Mouse (Mus musculus) liver, embryonic 16.5 days (tissue): ENCODE measurements around the gene Ptprj. TPM values are rescaled to one million over a fixed set of nuclear protein-coding genes. Genes with fewer than 3 reads are reported as not detected.

ENCODE experiments used
- ATAC-seq: fragments of 200-750 bp; cut with Nextera tagmentation; 2 replicates; pipeline ENCODE4 v1.8.0; 2017; ENCODE audit warnings: low read depth, mild to moderate bottlenecking, moderate number of reproducible peaks, moderate library complexity
- H3K27ac ChIP-seq: fragments of 300-500 bp; sonication (generic); 2 replicates; pipeline ENCODE4 v1.5.1; 2014; ENCODE audit warnings: mild to moderate bottlenecking, low read length
- H3K27me3 ChIP-seq: fragments of 300-500 bp; sonication (generic); 2 replicates; pipeline ENCODE4 v1.6.1; 2014; ENCODE audit warnings: low read depth, low read length, mixed read lengths; ENCODE audit not compliant: control insufficient read depth, insufficient read depth
- H3K36me3 ChIP-seq: fragments of 300-500 bp; sonication (generic); 2 replicates; pipeline ENCODE4 v1.6.1; 2014; ENCODE audit warnings: mild to moderate bottlenecking; ENCODE audit not compliant: control insufficient read depth, insufficient read depth
- H3K4me1 ChIP-seq: fragments of 300-500 bp; sonication (generic); 2 replicates; pipeline ENCODE4 v1.6.1; 2014; ENCODE audit warnings: low read depth, low read length, mixed read lengths; ENCODE audit not compliant: control insufficient read depth
- H3K4me2 ChIP-seq: fragments of 300-500 bp; sonication (generic); 2 replicates; pipeline ENCODE4 v1.6.1; 2014; ENCODE audit warnings: low read depth, low read length, mixed read lengths
- H3K4me3 ChIP-seq: fragments of 300-500 bp; sonication (generic); 2 replicates; pipeline ENCODE4 v1.5.1; 2014; ENCODE audit warnings: low read depth, mild to moderate bottlenecking, low read length
- H3K9ac ChIP-seq: fragments of 300-500 bp; sonication (generic); 2 replicates; pipeline ENCODE4 v1.6.1; 2014; ENCODE audit warnings: low read depth, low read length
- H3K9me3 ChIP-seq: fragments of 300-500 bp; sonication (generic); replicated peaks from 2 replicates; pipeline ENCODE4 v1.6.1; 2016; ENCODE audit warnings: low read length; ENCODE audit not compliant: control insufficient read depth
- WGBS: fragments of 180-500 bp; shearing (Covaris S2); extraction: QIAGEN DNeasy Blood & Tissue Kit; methylation state at CpG from one replicate; pipeline ENCODE4 v1.1.7; 2014; ENCODE audit not compliant: insufficient replicate concordance; 5-methylcytosine and 5-hydroxymethylcytosine counted together
- polyA plus RNA-seq: library from polyadenylated mRNA; unstranded; fragments of >200 nt; fragmentation: Nextera tagmentation; extraction: Ambion mirVana; gene quantifications from 2 replicates; pipeline ENCODE4 v1.2.1, GENCODE M21; 2015

The Ptprj gene
- polyA plus RNA-seq, 1 experiment from 2014 or later: 2.1 TPM

DNA sequence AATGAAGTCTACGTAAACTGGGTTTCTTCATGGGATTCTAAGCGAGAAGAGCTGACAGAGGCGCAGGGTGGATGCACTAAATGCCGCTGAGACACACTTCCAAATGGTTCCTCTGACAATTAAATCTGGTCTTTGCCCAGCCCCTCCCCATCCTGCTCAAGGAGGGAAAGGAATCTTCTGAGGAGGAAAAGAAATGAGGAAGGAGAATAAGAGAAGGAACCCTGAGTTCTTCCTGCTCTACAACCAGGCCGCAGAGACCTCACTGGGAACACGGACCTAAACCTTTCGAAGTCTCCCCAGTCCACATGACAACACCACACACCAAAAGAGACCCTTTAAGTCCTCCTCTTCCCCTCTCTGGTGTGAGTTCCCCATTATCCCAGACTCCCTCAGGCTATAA is 101.9 kb downstream of the Ptprj start:
- no peaks in the 10 kb centered on the region for H3K36me3 ChIP-seq
- no peaks in the 10 kb centered on the region for H3K27me3 ChIP-seq
- WGBS: 73% methylated on average over 7 of the region's 7 CpGs
- ATAC-seq: no peak
- H3K4me1 ChIP-seq: peaks cover 23% of the 10 kb centered on the region
- no peak overlapping the region for H3K4me3 ChIP-seq
- H3K9me3 ChIP-seq: no peaks in the 10 kb centered on the region
- H3K4me2 ChIP-seq: no peak overlapping the region
- H3K27ac ChIP-seq: no peak overlapping the region
- H3K9ac ChIP-seq: no peak overlapping the region

- no peak overlapping the region for H3K9ac ChIP-seq
- H3K27ac ChIP-seq: no peak overlapping the region
- WGBS: 56% methylated on average over 8 of the region's 8 CpGs
- peaks cover 23% of the 10 kb centered on the region for H3K4me1 ChIP-seq
- no peaks in the 10 kb centered on the region for H3K36me3 ChIP-seq
- H3K4me2 ChIP-seq: no peak overlapping the region
- H3K27me3 ChIP-seq: no peaks in the 10 kb centered on the region
- no peaks in the 10 kb centered on the region for H3K9me3 ChIP-seq
- no peak for ATAC-seq
- H3K4me3 ChIP-seq: no peak overlapping the region
Measured at GRCm38 (mm10) chr2:90477617-90478016, 102.8 kb downstream of the Ptprj start.

DNA sequence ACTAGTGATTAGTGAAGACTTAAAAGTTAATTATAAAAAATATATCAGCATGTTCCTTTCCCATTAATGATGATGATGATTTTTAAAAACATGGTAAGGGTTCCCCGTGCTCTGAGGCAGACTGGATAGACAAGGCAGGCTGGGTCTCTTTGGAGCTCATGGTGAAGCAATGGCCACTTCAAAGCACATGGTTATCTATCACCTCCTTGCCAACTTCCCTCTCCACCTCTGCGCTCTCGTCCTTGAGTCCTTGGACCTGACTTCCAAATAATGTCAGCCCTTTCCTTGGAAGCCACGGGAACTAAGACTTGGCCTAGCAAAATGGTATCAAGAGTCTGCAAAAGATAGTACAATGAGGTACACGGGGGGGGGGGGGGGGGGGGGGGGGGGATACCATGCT is 103.7 kb downstream of the Ptprj start:
- ATAC-seq: no peak
- no peaks in the 10 kb centered on the region for H3K27me3 ChIP-seq
- WGBS: 44% methylated on average over 4 of the region's 5 CpGs
- no peak overlapping the region for H3K27ac ChIP-seq
- H3K9me3 ChIP-seq: no peaks in the 10 kb centered on the region
- no peaks in the 10 kb centered on the region for H3K36me3 ChIP-seq
- no peak overlapping the region for H3K4me2 ChIP-seq
- peaks cover 23% of the 10 kb centered on the region for H3K4me1 ChIP-seq
- no peak overlapping the region for H3K4me3 ChIP-seq
- no peak overlapping the region for H3K9ac ChIP-seq

GRCm38 (mm10) chr2:90476319-90476718 is 104.1 kb downstream of the Ptprj start:
- no peak overlapping the region for H3K27ac ChIP-seq
- H3K4me2 ChIP-seq: no peak overlapping the region
- no peak overlapping the region for H3K4me3 ChIP-seq
- peaks cover 23% of the 10 kb centered on the region for H3K4me1 ChIP-seq
- H3K9ac ChIP-seq: no peak overlapping the region
- H3K36me3 ChIP-seq: no peaks in the 10 kb centered on the region
- ATAC-seq: no peak
- H3K9me3 ChIP-seq: no peaks in the 10 kb centered on the region
- 78% methylated on average over 11 of the region's 11 CpGs for WGBS
- H3K27me3 ChIP-seq: no peaks in the 10 kb centered on the region

DNA sequence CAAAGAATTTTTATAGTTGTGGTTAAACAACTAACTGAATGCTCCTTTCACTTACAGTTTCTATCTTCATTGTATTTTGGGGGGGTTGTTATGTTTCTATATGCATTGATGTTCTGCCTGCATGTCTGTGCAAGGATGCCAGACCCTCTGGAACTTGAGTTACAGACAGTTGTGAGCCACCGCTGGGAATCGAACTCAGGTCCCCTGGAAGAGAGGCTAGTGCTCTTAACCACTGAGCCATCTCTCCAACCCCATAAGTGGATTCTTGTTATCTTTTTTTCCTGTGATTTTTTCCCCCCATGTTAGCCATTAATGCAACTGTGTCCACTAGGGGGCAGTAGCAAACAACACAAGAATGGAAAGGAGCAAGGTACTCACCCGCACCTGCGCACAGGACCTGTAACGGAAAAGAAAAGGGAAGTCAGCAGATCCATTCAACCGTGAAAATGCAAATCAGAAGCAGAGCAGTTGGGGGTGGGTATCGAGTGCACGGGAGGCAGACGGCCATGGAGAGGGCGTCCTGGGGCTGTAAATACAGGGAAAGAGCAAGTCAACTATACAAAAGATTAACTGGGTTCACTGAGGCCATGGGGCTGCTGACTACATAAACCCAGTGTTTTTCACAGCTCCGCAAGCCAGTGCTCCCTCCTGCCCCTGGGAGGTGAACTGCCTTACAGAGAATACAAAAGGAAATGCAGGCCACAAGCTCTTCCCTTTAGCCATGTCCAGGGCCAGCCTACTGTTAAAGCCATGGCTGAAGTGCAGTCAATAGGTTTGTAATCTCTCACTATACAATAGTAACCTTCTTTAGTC is 105.6 kb downstream of the Ptprj start:
- WGBS: 3% methylated on average over 11 of the region's 11 CpGs
- Histone ChIP-seq H3K36me3 (no peaks in the 10 kb centered on the region), H3K27me3 (no peaks in the 10 kb centered on the region), H3K27ac (peak overlapping the region; percentile 25; the same call in 1 of the 2 replicates), H3K4me3 (peak overlapping the region; percentile 43), H3K4me2 (peak overlapping the region; percentile 65), H3K9me3 (no peaks in the 10 kb centered on the region), H3K9ac (peak overlapping the region; percentile 41), H3K4me1 (peaks cover 23% of the 10 kb centered on the region)
- peak; percentile 76 for ATAC-seq

DNA sequence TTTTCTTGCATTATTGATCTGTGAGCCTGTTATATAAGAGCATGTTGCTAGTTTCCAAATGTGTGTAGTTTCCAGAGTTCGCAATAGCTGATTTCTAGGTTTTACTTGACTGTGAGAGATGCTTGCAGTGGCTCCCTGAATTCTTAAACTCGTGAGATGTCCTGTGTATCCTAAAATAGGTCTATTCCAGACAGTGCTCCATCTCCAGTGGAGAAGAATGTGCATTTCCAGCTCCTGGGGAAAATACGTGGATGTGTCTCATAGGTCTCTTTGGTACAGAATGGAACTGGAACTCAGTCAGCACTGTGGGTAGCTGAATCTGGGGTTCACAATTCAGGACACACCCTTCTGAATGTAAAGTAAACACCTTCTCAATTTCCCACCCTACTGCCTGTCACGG is 107.7 kb downstream of the Ptprj start:
- no peaks in the 10 kb centered on the region for H3K27me3 ChIP-seq
- WGBS: 74% methylated on average over 4 of the region's 4 CpGs
- ATAC-seq: no peak
- no peak overlapping the region for H3K4me3 ChIP-seq
- H3K36me3 ChIP-seq: no peaks in the 10 kb centered on the region
- H3K9ac ChIP-seq: no peak overlapping the region
- H3K4me2 ChIP-seq: no peak overlapping the region
- H3K27ac ChIP-seq: no peak overlapping the region
- H3K4me1 ChIP-seq: peaks cover 16% of the 10 kb centered on the region
- H3K9me3 ChIP-seq: no peaks in the 10 kb centered on the region

GRCm38 (mm10) chr2:90470122-90470521 is 110.3 kb downstream of the Ptprj start:
- Histone ChIP-seq H3K4me3 (no peak overlapping the region), H3K9me3 (no peaks in the 10 kb centered on the region), H3K4me1 (peaks cover 3% of the 10 kb centered on the region), H3K27me3 (no peaks in the 10 kb centered on the region), H3K36me3 (no peaks in the 10 kb centered on the region), H3K4me2 (no peak overlapping the region), H3K9ac (no peak overlapping the region), H3K27ac (no peak overlapping the region)
- ATAC-seq: no peak
- whole genome bisulfite sequencing: 46% methylated on average over 6 of the region's 6 CpGs

- no peak overlapping the region for H3K9ac ChIP-seq
- H3K27ac ChIP-seq: no peak overlapping the region
- no peak for ATAC-seq
- no peak overlapping the region for H3K4me2 ChIP-seq
- H3K4me1 ChIP-seq: no peaks in the 10 kb centered on the region
- no peak overlapping the region for H3K4me3 ChIP-seq
- 68% methylated on average over 7 of the region's 7 CpGs for WGBS
- no peaks in the 10 kb centered on the region; the same call in 1 of the 2 replicates for H3K36me3 ChIP-seq
- H3K27me3 ChIP-seq: no peaks in the 10 kb centered on the region
- no peaks in the 10 kb centered on the region for H3K9me3 ChIP-seq
Measured at GRCm38 (mm10) chr2:90466480-90466879, 114.0 kb downstream of the Ptprj start.

GRCm38 (mm10) chr2:90463735-90464134 is 116.7 kb downstream of the Ptprj start:
- H3K36me3 ChIP-seq: no peaks in the 10 kb centered on the region; the same call in none of the 2 replicates
- no peak overlapping the region for H3K9ac ChIP-seq
- no peak overlapping the region for H3K4me3 ChIP-seq
- no peak overlapping the region for H3K27ac ChIP-seq
- H3K4me2 ChIP-seq: no peak overlapping the region
- H3K9me3 ChIP-seq: no peaks in the 10 kb centered on the region
- H3K27me3 ChIP-seq: no peaks in the 10 kb centered on the region
- no peak for ATAC-seq
- 78% methylated on average over 5 of the region's 5 CpGs for WGBS
- H3K4me1 ChIP-seq: no peaks in the 10 kb centered on the region
